Mouse (Mus musculus): Measurements from ENCODE around the gene Hoxd10. TPM values are rescaled to one million over a fixed set of nuclear protein-coding genes. Genes with fewer than 3 reads are reported as not detected.

The Hoxd10 gene
- polyA plus RNA-seq, 1 experiment, result not detected

GRCm38 (mm10) chr2:74674881-74675665, 16.7 kb upstream of the Hoxd10 start, which contains the start of gene Hoxd12:
Hoxd12 (plus strand) TSS chr2:74675013.
- H3K27ac ChIP-seq (ENCODE audit: insufficient read depth, low read length), result no peak within 1 kb of the TSS
- H3K4me3 ChIP-seq (replicated peaks; ENCODE audit: insufficient read depth, low read depth, low read length), result no peak within 1 kb of the TSS
- peaks cover 6% of the 10 kb centered on the region; the same call in 1 of the 2 replicates for H3K27me3 ChIP-seq (ENCODE audit: control insufficient read depth, insufficient read depth, low read length)
- no peak for TF ChIP-seq POLR2A (IDR thresholded peaks at IDR 0.05; ENCODE audit: borderline replicate concordance, insufficient read depth, low read length)
- TF ChIP-seq CTCF (IDR thresholded peaks at IDR 0.05; ENCODE audit: borderline replicate concordance, insufficient read depth, low read depth, low read length), result no peak
- H3K4me1 ChIP-seq (ENCODE audit: control insufficient read depth, insufficient read depth, low read length), result no peaks in the 10 kb centered on the region
- 4% methylated on average over 47 of the region's 47 CpGs for WGBS
- no peak for DNase-seq

GRCm38 (mm10) chr2:74675666-74676282, 15.9 kb upstream of the Hoxd10 start:
- DNase-seq, result no peak
- Histone ChIP-seq H3K27ac (ENCODE audit: insufficient read depth, low read length) (no peak overlapping the region), H3K4me1 (ENCODE audit: control insufficient read depth, insufficient read depth, low read length) (no peaks in the 10 kb centered on the region), H3K4me3 (replicated peaks; ENCODE audit: insufficient read depth, low read depth, low read length) (no peak overlapping the region), H3K27me3 (ENCODE audit: control insufficient read depth, insufficient read depth, low read length) (peaks cover 8% of the 10 kb centered on the region; the same call in 1 of the 2 replicates)
- no peak for TF ChIP-seq POLR2A (IDR thresholded peaks at IDR 0.05; ENCODE audit: borderline replicate concordance, insufficient read depth, low read length)
- no peak for TF ChIP-seq CTCF (IDR thresholded peaks at IDR 0.05; ENCODE audit: borderline replicate concordance, insufficient read depth, low read depth, low read length)
- 4% methylated on average over 23 of the region's 24 CpGs for WGBS

GRCm38 (mm10) chr2:74676376-74677052, 15.2 kb upstream of the Hoxd10 start:
- no peak overlapping the region for H3K27ac ChIP-seq (ENCODE audit: insufficient read depth, low read length)
- H3K27me3 ChIP-seq (ENCODE audit: control insufficient read depth, insufficient read depth, low read length), result peaks cover 8% of the 10 kb centered on the region; the same call in 1 of the 2 replicates
- 3% methylated on average over 9 of the region's 9 CpGs for WGBS
- TF ChIP-seq CTCF (IDR thresholded peaks at IDR 0.05; ENCODE audit: borderline replicate concordance, insufficient read depth, low read depth, low read length) (no peak), POLR2A (IDR thresholded peaks at IDR 0.05; ENCODE audit: borderline replicate concordance, insufficient read depth, low read length) (no peak)
- no peak for DNase-seq
- H3K4me3 ChIP-seq (replicated peaks; ENCODE audit: insufficient read depth, low read depth, low read length), result no peak overlapping the region
- H3K4me1 ChIP-seq (ENCODE audit: control insufficient read depth, insufficient read depth, low read length), result no peaks in the 10 kb centered on the region

GRCm38 (mm10) chr2:74677106-74677505, 14.6 kb upstream of the Hoxd10 start:
- no peak overlapping the region for H3K27ac ChIP-seq (ENCODE audit: insufficient read depth, low read length)
- DNase-seq, result no peak
- 11% methylated on average over 2 of the region's 2 CpGs for WGBS
- peaks cover 8% of the 10 kb centered on the region; the same call in 1 of the 2 replicates for H3K27me3 ChIP-seq (ENCODE audit: control insufficient read depth, insufficient read depth, low read length)
- H3K4me1 ChIP-seq (ENCODE audit: control insufficient read depth, insufficient read depth, low read length), result no peaks in the 10 kb centered on the region
- no peak for TF ChIP-seq CTCF (IDR thresholded peaks at IDR 0.05; ENCODE audit: borderline replicate concordance, insufficient read depth, low read depth, low read length)
- no peak for TF ChIP-seq POLR2A (IDR thresholded peaks at IDR 0.05; ENCODE audit: borderline replicate concordance, insufficient read depth, low read length)
- no peak overlapping the region for H3K4me3 ChIP-seq (replicated peaks; ENCODE audit: insufficient read depth, low read depth, low read length)

GRCm38 (mm10) chr2:74678891-74679595, 12.7 kb upstream of the Hoxd10 start, which contains the start of gene Hoxd11:
Hoxd11 (plus strand) TSS chr2:74679557.
- DNase-seq, result no peak
- H3K27ac ChIP-seq (ENCODE audit: insufficient read depth, low read length), result no peak within 1 kb of the TSS
- WGBS, result 2% methylated on average over 15 of the region's 15 CpGs
- TF ChIP-seq POLR2A (IDR thresholded peaks at IDR 0.05; ENCODE audit: borderline replicate concordance, insufficient read depth, low read length) (no peak), CTCF (IDR thresholded peaks at IDR 0.05; ENCODE audit: borderline replicate concordance, insufficient read depth, low read depth, low read length) (no peak)
- H3K4me1 ChIP-seq (ENCODE audit: control insufficient read depth, insufficient read depth, low read length), result no peaks in the 10 kb centered on the region
- H3K4me3 ChIP-seq (replicated peaks; ENCODE audit: insufficient read depth, low read depth, low read length), result no peak within 1 kb of the TSS
- peaks cover 16% of the 10 kb centered on the region; the same call in 1 of the 2 replicates for H3K27me3 ChIP-seq (ENCODE audit: control insufficient read depth, insufficient read depth, low read length)

- H3K4me1 ChIP-seq (ENCODE audit: control insufficient read depth, insufficient read depth, low read length), result no peaks in the 10 kb centered on the region
- H3K27me3 ChIP-seq (ENCODE audit: control insufficient read depth, insufficient read depth, low read length), result peaks cover 17% of the 10 kb centered on the region; the same call in 1 of the 2 replicates
- no peak overlapping the region for H3K4me3 ChIP-seq (replicated peaks; ENCODE audit: insufficient read depth, low read depth, low read length)
- H3K27ac ChIP-seq (ENCODE audit: insufficient read depth, low read length), result no peak overlapping the region
- TF ChIP-seq CTCF (IDR thresholded peaks at IDR 0.05; ENCODE audit: borderline replicate concordance, insufficient read depth, low read depth, low read length) (no peak), POLR2A (IDR thresholded peaks at IDR 0.05; ENCODE audit: borderline replicate concordance, insufficient read depth, low read length) (no peak)
- 3% methylated on average over 26 of the region's 26 CpGs for WGBS
- no peak for DNase-seq
These were observed 12.1 kb upstream of the Hoxd10 start for GRCm38 (mm10) chr2:74679596-74679971.

GRCm38 (mm10) chr2:74679980-74680379, 11.7 kb upstream of the Hoxd10 start:
- no peak for TF ChIP-seq CTCF (IDR thresholded peaks at IDR 0.05; ENCODE audit: borderline replicate concordance, insufficient read depth, low read depth, low read length)
- TF ChIP-seq POLR2A (IDR thresholded peaks at IDR 0.05; ENCODE audit: borderline replicate concordance, insufficient read depth, low read length), result no peak
- Histone ChIP-seq H3K4me3 (replicated peaks; ENCODE audit: insufficient read depth, low read depth, low read length) (no peak overlapping the region), H3K4me1 (ENCODE audit: control insufficient read depth, insufficient read depth, low read length) (no peaks in the 10 kb centered on the region), H3K27ac (ENCODE audit: insufficient read depth, low read length) (no peak overlapping the region), H3K27me3 (ENCODE audit: control insufficient read depth, insufficient read depth, low read length) (peaks cover 17% of the 10 kb centered on the region; the same call in 1 of the 2 replicates)
- 2% methylated on average over 23 of the region's 23 CpGs for WGBS
- no peak for DNase-seq

All from cerebellum, adult 2 months (tissue).